Mouse (Mus musculus) neural tube, embryonic 12.5 days (tissue): ENCODE data around the gene Scrn1. TPM values are rescaled to one million over a fixed set of nuclear protein-coding genes. Genes with fewer than 3 reads are reported as not detected.

Experiments used
- ATAC-seq: fragments of 200-750 bp; cut with Nextera tagmentation; 2 replicates; pipeline ENCODE4 v1.8.0; 2017; ENCODE audit warnings: low read depth, mild to moderate bottlenecking, moderate TSS enrichment, moderate library complexity; ENCODE audit not compliant: low FRiP score
- H3K27ac ChIP-seq: fragments of 300-500 bp; sonication (generic); 2 replicates; pipeline ENCODE4 v1.5.1; 2016
- H3K27me3 ChIP-seq: fragments of 300-500 bp; sonication (generic); replicated peaks from 2 replicates; pipeline ENCODE4 v1.6.1; 2016; ENCODE audit warnings: mild to moderate bottlenecking
- H3K36me3 ChIP-seq: fragments of 300-500 bp; sonication (generic); 2 replicates; pipeline ENCODE4 v1.6.1; 2016; ENCODE audit warnings: mild to moderate bottlenecking
- H3K4me1 ChIP-seq: fragments of 300-500 bp; sonication (generic); 2 replicates; pipeline ENCODE4 v1.6.1; 2016
- H3K4me2 ChIP-seq: fragments of 300-500 bp; sonication (generic); replicated peaks from 2 replicates; pipeline ENCODE4 v1.6.1; 2016; ENCODE audit warnings: mild to moderate bottlenecking
- H3K4me3 ChIP-seq: fragments of 300-500 bp; sonication (generic); 2 replicates; pipeline ENCODE4 v1.5.1; 2016
- H3K9ac ChIP-seq: fragments of 300-500 bp; sonication (generic); 2 replicates; pipeline ENCODE4 v1.6.1; 2016; ENCODE audit warnings: mild to moderate bottlenecking
- H3K9me3 ChIP-seq: fragments of 300-500 bp; sonication (generic); 2 replicates; pipeline ENCODE4 v1.6.1; 2016; ENCODE audit warnings: mild to moderate bottlenecking
- WGBS: fragments of 180-500 bp; shearing (Covaris S2); methylation state at CpG from one replicate; pipeline ENCODE4 v1.1.7; 2016; 5-methylcytosine and 5-hydroxymethylcytosine counted together
- polyA plus RNA-seq: library from polyadenylated mRNA; unstranded; fragments of >200 nt; fragmentation: Nextera tagmentation; extraction: Ambion mirVana; gene quantifications from 2 replicates; pipeline ENCODE4 v1.2.1, GENCODE M21; 2016

Scrn1 gene
- polyA plus RNA-seq, 1 experiment from 2014 or later: 88.2 TPM

DNA sequence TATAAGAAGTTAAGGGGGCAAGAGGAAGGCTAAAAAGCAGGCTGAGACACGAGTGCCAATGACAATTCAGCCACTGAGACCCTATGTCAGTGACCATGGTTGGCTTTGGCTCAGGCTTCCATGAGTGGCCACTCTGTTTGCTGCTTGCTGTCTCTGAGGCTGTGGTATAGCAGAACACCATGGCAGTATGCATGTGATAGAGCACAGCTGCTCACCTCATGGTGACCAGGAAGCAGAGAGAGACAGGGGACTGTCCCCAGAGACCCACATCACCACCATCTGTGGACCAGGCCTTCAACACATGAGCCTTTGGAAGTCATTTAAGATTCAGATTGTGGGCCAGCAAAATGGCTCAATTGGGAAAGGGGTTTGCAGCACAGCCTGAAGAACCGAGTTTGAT is 22.6 kb downstream of the Scrn1 start:
- WGBS: 83% methylated on average over 2 of the region's 2 CpGs
- no peak overlapping the region for H3K4me3 ChIP-seq
- peaks cover 7% of the 10 kb centered on the region for H3K36me3 ChIP-seq
- no peak for ATAC-seq
- H3K9me3 ChIP-seq: no peaks in the 10 kb centered on the region
- peaks cover 31% of the 10 kb centered on the region for H3K4me1 ChIP-seq
- no peak overlapping the region for H3K9ac ChIP-seq
- H3K4me2 ChIP-seq: no peak overlapping the region
- no peaks in the 10 kb centered on the region for H3K27me3 ChIP-seq
- H3K27ac ChIP-seq: no peak overlapping the region

DNA sequence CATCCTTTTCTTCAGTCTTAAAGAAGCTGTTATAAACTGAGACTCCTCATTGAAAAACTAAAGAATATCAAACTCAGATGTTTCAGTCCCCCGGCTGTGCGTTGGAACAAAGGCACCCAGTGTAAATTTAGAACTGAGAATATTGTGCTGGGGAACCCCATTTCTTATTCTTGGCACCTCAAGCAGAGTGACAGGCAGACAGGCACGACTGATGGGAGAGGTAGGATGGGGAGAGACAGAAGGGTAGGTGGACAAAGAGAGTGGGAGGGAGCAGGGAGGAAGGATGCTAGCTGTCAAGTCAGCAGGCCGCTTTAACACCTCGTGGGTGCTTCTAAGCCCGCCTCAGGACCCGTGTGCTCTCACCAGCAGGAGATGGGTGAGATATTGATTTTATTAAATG is 23.5 kb downstream of the Scrn1 start:
- Histone ChIP-seq H3K27ac (no peak overlapping the region), H3K4me1 (peaks cover 32% of the 10 kb centered on the region), H3K9me3 (no peaks in the 10 kb centered on the region), H3K4me3 (no peak overlapping the region), H3K36me3 (peaks cover 7% of the 10 kb centered on the region), H3K4me2 (no peak overlapping the region), H3K27me3 (no peaks in the 10 kb centered on the region), H3K9ac (no peak overlapping the region)
- 84% methylated on average over 7 of the region's 7 CpGs for WGBS
- ATAC-seq: no peak

DNA sequence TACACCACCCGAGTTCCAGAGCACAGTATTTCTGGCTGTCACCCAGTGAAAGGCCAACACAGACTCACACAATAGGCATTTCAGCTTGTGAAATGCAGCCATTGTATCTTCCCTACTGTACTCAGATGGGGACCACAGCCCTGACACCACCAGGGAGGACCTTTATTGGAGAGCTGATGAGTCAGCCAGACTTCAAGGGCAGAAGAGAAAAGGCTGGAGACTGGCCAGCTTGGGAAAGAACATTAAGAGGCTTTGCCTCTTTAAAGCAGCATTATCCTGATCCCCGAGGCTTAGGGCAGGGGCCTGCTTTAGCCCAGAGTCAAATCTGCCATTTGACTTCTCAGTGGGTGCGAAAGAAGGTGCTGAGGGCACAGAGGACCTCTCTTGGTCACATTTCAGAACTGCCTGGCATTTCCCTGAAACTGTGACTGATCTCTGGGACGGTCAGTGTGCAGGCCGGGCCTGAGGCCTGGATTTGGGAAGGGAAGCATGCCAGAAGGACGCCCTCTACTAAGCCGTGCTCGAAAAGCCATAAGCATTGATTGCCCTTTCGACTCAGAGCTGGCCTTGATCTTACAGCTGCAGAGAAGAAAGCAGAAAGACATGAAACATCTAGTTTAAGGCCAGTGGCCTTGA is 25.9 kb downstream of the Scrn1 start:
- 0 out of 2 replicates have a peak, but pooled peaks have one; percentile 11 for ATAC-seq
- no peak overlapping the region for H3K4me3 ChIP-seq
- no peak overlapping the region for H3K4me2 ChIP-seq
- peaks cover 7% of the 10 kb centered on the region for H3K36me3 ChIP-seq
- no peak overlapping the region for H3K9ac ChIP-seq
- H3K27me3 ChIP-seq: no peaks in the 10 kb centered on the region
- no peaks in the 10 kb centered on the region for H3K9me3 ChIP-seq
- H3K27ac ChIP-seq: 0 out of 2 replicates have a peak overlapping the region, but pooled peaks have one; percentile 7
- 62% methylated on average over 9 of the region's 9 CpGs for WGBS
- peaks cover 32% of the 10 kb centered on the region for H3K4me1 ChIP-seq

DNA sequence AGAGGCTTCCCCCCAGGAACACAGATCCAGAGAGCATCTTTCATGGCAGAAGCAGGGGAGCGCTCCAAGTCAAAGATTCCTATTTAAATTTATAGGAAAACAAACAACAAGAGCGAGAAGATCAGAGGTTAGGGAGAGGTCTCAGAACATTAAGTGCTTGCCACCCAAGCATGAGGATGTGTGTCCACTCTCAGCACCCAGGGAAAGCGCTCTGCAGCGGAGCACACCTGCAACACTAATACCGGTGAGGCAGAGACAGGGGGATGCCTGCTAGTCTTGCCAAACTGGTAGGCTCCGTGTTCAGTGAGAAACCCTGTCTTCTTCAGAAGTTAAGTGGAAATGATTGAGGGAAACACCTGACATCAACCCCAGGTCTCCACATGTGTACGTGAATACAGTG is 26.9 kb downstream of the Scrn1 start:
- ATAC-seq: no peak
- 78% methylated on average over 7 of the region's 7 CpGs for WGBS

DNA sequence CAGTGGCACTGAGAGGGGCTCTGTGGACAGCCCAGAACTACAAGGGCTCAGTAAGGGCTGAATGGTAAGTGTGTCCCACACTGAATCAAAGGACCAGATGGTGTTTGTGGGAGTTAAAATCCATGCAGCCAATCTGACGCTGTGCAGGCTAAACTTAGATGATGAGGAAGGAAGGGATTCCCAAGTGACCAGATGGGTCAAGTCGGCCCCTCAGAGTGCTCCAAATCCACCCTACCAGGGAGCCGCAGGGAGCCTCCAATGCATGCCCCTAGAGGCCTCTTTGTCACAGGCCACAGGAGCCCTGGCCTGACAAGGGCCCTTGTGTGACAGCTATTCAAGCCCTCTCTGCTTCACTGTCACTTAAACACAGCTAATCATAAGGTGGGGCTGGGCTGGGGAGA is 27.5 kb downstream of the Scrn1 start:
- Histone ChIP-seq H3K4me1 (peaks cover 32% of the 10 kb centered on the region), H3K36me3 (peaks cover 6% of the 10 kb centered on the region), H3K4me2 (no peak overlapping the region), H3K4me3 (no peak overlapping the region), H3K9me3 (no peaks in the 10 kb centered on the region), H3K27me3 (no peaks in the 10 kb centered on the region), H3K9ac (no peak overlapping the region), H3K27ac (no peak overlapping the region)
- ATAC-seq: peak; percentile 30; the same call in 1 of the 2 replicates
- 1% methylated on average over 3 of the region's 3 CpGs for WGBS

More for the DNA sequence above, 26.9 kb downstream of the Scrn1 start:
- H3K9me3 ChIP-seq: no peaks in the 10 kb centered on the region
- H3K4me1 ChIP-seq: peaks cover 32% of the 10 kb centered on the region
- H3K4me2 ChIP-seq: no peak overlapping the region
- H3K36me3 ChIP-seq: peaks cover 7% of the 10 kb centered on the region
- H3K9ac ChIP-seq: no peak overlapping the region
- H3K27me3 ChIP-seq: no peaks in the 10 kb centered on the region
- 0 out of 2 replicates have a peak overlapping the region, but pooled peaks have one; percentile 15 for H3K27ac ChIP-seq
- H3K4me3 ChIP-seq: no peak overlapping the region

DNA sequence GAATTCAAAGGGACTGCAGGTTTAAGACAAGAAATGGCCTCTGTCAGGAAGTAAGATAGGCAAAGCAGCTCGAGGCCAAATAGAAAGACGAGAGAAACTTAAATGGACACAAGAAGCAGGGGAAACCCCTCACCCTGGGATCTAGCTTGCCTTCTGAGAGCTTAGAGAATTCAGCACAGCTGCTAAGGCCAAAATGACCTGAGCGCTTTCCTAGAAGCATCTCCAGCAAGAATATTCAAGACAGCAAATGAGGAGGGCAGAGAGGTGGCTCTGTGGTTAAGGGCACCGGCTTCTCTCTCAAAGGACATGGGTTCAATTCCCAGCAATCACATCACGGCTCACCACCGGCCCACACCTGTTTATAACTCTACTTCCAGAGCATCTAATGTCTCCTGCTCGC is 29.2 kb downstream of the Scrn1 start:
- H3K36me3 ChIP-seq: no peaks in the 10 kb centered on the region; the same call in 1 of the 2 replicates
- no peak overlapping the region for H3K27ac ChIP-seq
- no peaks in the 10 kb centered on the region for H3K27me3 ChIP-seq
- no peak overlapping the region for H3K4me2 ChIP-seq
- ATAC-seq: no peak
- H3K9me3 ChIP-seq: no peaks in the 10 kb centered on the region
- peaks cover 29% of the 10 kb centered on the region for H3K4me1 ChIP-seq
- H3K9ac ChIP-seq: no peak overlapping the region
- H3K4me3 ChIP-seq: no peak overlapping the region
- WGBS: 88% methylated on average over 7 of the region's 7 CpGs

DNA sequence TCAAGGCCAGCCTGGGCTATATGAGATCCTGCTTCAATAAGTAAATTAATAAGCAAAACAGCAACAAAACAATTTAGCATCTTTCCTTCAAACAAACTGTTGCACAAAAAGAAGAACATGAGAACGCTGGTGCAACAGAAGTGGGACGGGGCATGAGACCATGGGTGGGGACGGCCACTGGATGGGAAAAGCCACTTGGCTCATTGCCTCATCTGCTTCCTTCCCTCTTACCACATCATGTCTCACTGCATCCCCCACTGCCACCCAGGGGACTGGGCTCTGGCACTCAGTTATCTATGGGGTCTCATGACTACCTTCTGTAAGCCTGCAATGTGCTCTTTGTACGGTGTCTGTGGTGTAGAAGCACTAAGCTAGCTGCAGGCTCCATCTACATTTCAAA is 30.8 kb downstream of the Scrn1 start:
- Histone ChIP-seq H3K27me3 (no peaks in the 10 kb centered on the region), H3K36me3 (no peaks in the 10 kb centered on the region; the same call in 1 of the 2 replicates), H3K9ac (no peak overlapping the region), H3K4me2 (no peak overlapping the region), H3K4me3 (no peak overlapping the region), H3K9me3 (no peaks in the 10 kb centered on the region), H3K27ac (no peak overlapping the region), H3K4me1 (peaks cover 30% of the 10 kb centered on the region)
- 94% methylated on average over 4 of the region's 4 CpGs for WGBS
- no peak for ATAC-seq

DNA sequence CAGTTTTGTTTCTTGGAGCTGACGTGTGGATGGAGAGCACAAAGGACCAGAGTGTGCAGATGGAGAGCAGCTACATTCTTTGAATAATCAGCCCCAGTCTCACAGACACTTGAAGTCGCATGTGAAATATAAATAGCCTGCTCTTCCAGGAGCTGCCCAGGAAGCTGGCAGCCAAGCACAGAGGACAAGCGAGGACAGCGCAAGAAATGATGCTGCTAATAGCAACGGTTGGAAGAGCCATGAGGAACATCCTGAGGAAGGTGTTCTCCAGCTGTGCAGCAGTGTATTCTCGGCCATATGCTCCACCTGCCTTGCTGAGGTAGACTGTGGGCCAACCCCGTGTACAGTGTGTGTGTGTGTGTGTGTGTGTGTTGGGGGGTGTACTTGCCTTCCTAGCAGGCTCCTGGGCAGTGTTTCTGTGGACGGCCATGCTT is 35.2 kb downstream of the Scrn1 start:
- no peaks in the 10 kb centered on the region; the same call in 1 of the 2 replicates for H3K36me3 ChIP-seq
- H3K27ac ChIP-seq: no peak overlapping the region
- H3K4me1 ChIP-seq: peaks cover 6% of the 10 kb centered on the region; the same call in 1 of the 2 replicates
- H3K27me3 ChIP-seq: no peaks in the 10 kb centered on the region
- no peaks in the 10 kb centered on the region for H3K9me3 ChIP-seq
- no peak for ATAC-seq
- H3K4me3 ChIP-seq: no peak overlapping the region
- 65% methylated on average over 8 of the region's 8 CpGs for WGBS
- H3K4me2 ChIP-seq: no peak overlapping the region
- no peak overlapping the region for H3K9ac ChIP-seq

DNA sequence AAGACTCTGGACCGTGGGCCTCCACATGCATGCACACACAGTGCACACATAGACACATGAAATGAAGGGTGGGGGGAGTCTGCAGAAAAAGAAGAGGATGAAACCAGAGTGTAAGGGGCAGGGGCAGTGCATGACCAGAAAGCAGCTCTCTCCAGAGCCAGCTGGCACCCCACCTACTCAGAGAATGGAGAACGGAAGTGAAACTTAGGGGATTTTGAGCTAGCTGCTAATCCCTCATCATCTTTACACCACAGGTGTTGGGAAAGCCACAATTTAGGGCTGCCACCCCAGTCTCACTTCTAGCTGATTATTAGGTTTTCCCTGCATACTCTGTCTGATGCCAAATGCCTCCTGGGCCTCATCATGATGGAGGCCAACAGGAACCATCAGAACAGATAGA is 36.1 kb downstream of the Scrn1 start:
- Histone ChIP-seq H3K9ac (no peak overlapping the region), H3K27me3 (no peaks in the 10 kb centered on the region), H3K4me1 (peaks cover 6% of the 10 kb centered on the region; the same call in 1 of the 2 replicates), H3K4me3 (no peak overlapping the region), H3K27ac (no peak overlapping the region), H3K36me3 (peaks cover 5% of the 10 kb centered on the region; the same call in 1 of the 2 replicates), H3K9me3 (no peaks in the 10 kb centered on the region), H3K4me2 (no peak overlapping the region)
- no peak for ATAC-seq
- 93% methylated on average over 2 of the region's 2 CpGs for WGBS

DNA sequence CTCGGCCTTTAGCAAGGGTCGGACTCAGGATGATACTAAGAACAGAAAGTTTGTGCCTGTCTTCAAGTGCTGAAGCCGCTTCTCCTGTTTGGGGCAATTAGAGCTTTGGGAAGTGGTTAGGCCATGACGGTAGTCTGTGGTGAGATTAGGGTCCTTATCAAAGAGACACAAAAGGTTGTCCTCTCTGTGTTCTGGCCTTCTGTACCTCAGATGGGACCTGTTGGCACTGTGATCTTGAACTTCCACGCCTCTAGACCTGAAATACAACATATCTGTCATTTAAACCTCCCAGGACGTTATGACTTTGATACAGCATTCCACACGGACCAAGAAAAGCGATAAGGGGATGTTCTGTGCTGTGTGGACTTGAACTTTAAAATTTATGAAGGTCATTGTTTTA is 37.6 kb downstream of the Scrn1 start:
- WGBS: 91% methylated on average over 8 of the region's 8 CpGs
- no peak overlapping the region for H3K4me3 ChIP-seq
- H3K9me3 ChIP-seq: no peaks in the 10 kb centered on the region
- no peak overlapping the region for H3K27ac ChIP-seq
- H3K4me1 ChIP-seq: peaks cover 6% of the 10 kb centered on the region; the same call in 1 of the 2 replicates
- H3K4me2 ChIP-seq: no peak overlapping the region
- no peak overlapping the region for H3K9ac ChIP-seq
- no peak for ATAC-seq
- peaks cover 10% of the 10 kb centered on the region for H3K36me3 ChIP-seq
- no peaks in the 10 kb centered on the region for H3K27me3 ChIP-seq

DNA sequence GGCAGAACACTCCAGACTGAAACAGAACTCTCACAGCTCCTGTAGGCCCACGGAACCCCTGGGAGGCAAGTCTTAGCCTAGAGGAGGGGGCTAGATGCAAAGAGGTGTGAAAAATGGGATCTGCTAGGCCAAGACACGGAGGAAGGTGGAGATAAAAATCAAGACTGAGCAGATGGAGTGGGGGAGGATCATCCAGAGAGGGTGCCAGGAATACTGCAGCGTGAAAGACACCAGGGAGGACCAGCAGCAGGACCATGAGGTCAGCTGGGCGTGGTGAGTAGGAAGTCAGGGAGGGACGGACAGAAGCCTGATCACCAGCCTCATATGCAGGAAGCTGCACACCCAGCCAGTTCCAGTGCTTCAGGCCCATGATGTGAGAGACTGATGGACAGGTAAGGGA is 47.5 kb downstream of the Scrn1 start:
- ATAC-seq: no peak
- Histone ChIP-seq H3K27me3 (no peaks in the 10 kb centered on the region), H3K4me1 (no peaks in the 10 kb centered on the region), H3K9ac (no peak overlapping the region), H3K4me2 (no peak overlapping the region), H3K4me3 (no peak overlapping the region), H3K27ac (no peak overlapping the region), H3K36me3 (peaks cover 41% of the 10 kb centered on the region), H3K9me3 (no peaks in the 10 kb centered on the region)
- 70% methylated on average over 5 of the region's 5 CpGs for WGBS

DNA sequence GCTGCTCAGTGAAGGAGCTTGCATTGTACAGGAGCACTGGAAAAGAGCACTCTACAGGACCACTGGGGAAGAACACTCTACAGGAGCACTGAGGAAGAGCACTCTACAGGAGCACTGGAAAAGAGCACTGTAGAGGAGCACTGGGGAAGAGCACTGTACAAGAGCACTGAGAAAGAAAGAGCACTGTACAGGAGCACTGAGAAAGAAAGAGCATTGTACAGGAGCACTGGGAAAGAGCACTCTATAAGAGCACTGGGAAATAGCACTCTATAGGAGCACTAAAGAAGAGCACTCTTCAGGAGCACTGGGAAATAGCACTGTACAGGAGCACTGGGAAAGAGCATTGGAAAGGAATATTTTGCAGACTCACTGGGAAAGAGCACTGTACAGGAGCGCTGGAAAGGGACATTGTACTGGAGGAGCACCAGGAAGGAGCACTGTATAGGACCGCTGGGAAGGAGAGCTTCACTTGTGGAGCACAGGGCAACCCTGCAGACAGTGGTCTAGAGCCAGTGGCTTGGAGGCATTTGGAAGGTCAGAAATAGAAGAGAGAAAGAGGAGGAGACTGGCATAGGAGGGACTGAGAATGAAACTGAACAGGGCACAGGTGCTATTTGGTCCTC is 49.7 kb downstream of the Scrn1 start:
- Histone ChIP-seq H3K27ac (no peak overlapping the region), H3K9ac (no peak overlapping the region), H3K4me1 (no peaks in the 10 kb centered on the region), H3K27me3 (no peaks in the 10 kb centered on the region), H3K9me3 (no peaks in the 10 kb centered on the region), H3K4me3 (no peak overlapping the region), H3K4me2 (no peak overlapping the region), H3K36me3 (peaks cover 28% of the 10 kb centered on the region)
- 89% methylated on average over 2 of the region's 2 CpGs for WGBS
- peak; percentile 25; the same call in 1 of the 2 replicates for ATAC-seq
